Mouse (Mus musculus): ENCODE measurements at regions not wholly inside any gene's neighbourhood (a gene's known extent, or its start where the extent isn't known, plus 50 kb on each side); places are given as distances from the start of the nearest gene placed in this dataset.
A peak's percentile ranks its signal among the peaks of the same experiment; 100 is the strongest.

DNA sequence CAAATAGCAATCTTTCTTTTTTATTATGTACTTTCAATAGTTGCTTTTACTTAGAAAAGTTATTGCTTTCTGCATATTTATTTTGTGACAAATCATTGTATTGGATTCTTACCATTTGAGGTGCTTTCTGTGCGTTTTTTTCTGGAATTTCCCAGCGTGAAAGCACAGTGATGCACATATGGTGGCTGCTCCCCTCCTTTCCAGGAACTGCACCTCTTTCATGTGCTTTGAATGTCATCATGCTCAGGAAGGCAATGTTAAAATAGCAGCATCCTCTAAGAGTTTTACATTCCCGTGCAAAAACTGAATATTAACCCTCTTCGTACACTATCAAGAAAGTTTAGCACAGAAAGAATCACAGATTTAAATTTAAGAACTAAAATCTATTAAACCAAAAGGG lies 279.8 kb upstream of the Eif4g2 start:
- no peak for DNase-seq (ENCODE audit: low spot score)
- Histone ChIP-seq H3K4me3 (ENCODE audit: low read depth, low read length) (no peak overlapping the region), H3K9me3 (ENCODE audit: control insufficient read depth, low read length) (no peaks in the 10 kb centered on the region), H3K4me1 (ENCODE audit: control insufficient read depth, insufficient read depth, low read length) (no peaks in the 10 kb centered on the region), H3K4me2 (ENCODE audit: low read depth, low read length) (no peak overlapping the region), H3K27me3 (replicated peaks; ENCODE audit: control insufficient read depth, insufficient read depth, low read length) (no peaks in the 10 kb centered on the region), H3K9ac (ENCODE audit: low read depth, low read length) (no peak overlapping the region), H3K27ac (replicated peaks; ENCODE audit: low read depth, low read length) (no peak overlapping the region), H3K36me3 (ENCODE audit: control insufficient read depth, insufficient read depth, low read length) (no peaks in the 10 kb centered on the region)
- no peak for ATAC-seq (ENCODE audit: low read depth)
- 65% methylated on average over 4 of the region's 4 CpGs for WGBS

GRCm38 (mm10) chr7:111355088-111355656 lies 272.3 kb upstream of the Eif4g2 start:
- no peaks in the 10 kb centered on the region for H3K36me3 ChIP-seq (ENCODE audit: control insufficient read depth, insufficient read depth, low read length)
- no peak overlapping the region for H3K9ac ChIP-seq (ENCODE audit: low read depth, low read length)
- no peak overlapping the region for H3K4me3 ChIP-seq (ENCODE audit: low read depth, low read length)
- DNase-seq (ENCODE audit: low spot score) (no peak), ATAC-seq (ENCODE audit: low read depth) (no peak)
- H3K27ac ChIP-seq (replicated peaks; ENCODE audit: low read depth, low read length) = no peak overlapping the region
- H3K4me1 ChIP-seq (ENCODE audit: control insufficient read depth, insufficient read depth, low read length) = no peaks in the 10 kb centered on the region
- no peaks in the 10 kb centered on the region for H3K27me3 ChIP-seq (replicated peaks; ENCODE audit: control insufficient read depth, insufficient read depth, low read length)
- WGBS = 76% methylated on average over 2 of the region's 2 CpGs
- H3K9me3 ChIP-seq (ENCODE audit: control insufficient read depth, low read length) = no peaks in the 10 kb centered on the region
- no peak overlapping the region for H3K4me2 ChIP-seq (ENCODE audit: low read depth, low read length)

GRCm38 (mm10) chr7:111354066-111354465 lies 271.2 kb upstream of the Eif4g2 start:
- 64% methylated on average over 4 of the region's 4 CpGs for WGBS
- ATAC-seq (ENCODE audit: low read depth) (no peak), DNase-seq (ENCODE audit: low spot score) (peak; percentile 51)
- Histone ChIP-seq H3K9ac (ENCODE audit: low read depth, low read length) (no peak overlapping the region), H3K9me3 (ENCODE audit: control insufficient read depth, low read length) (no peaks in the 10 kb centered on the region), H3K27me3 (replicated peaks; ENCODE audit: control insufficient read depth, insufficient read depth, low read length) (no peaks in the 10 kb centered on the region), H3K4me2 (ENCODE audit: low read depth, low read length) (no peak overlapping the region), H3K4me1 (ENCODE audit: control insufficient read depth, insufficient read depth, low read length) (no peaks in the 10 kb centered on the region), H3K36me3 (ENCODE audit: control insufficient read depth, insufficient read depth, low read length) (no peaks in the 10 kb centered on the region), H3K4me3 (ENCODE audit: low read depth, low read length) (no peak overlapping the region), H3K27ac (replicated peaks; ENCODE audit: low read depth, low read length) (no peak overlapping the region)

- Histone ChIP-seq H3K27ac (replicated peaks; ENCODE audit: low read depth, low read length) (no peak overlapping the region), H3K36me3 (ENCODE audit: control insufficient read depth, insufficient read depth, low read length) (no peaks in the 10 kb centered on the region), H3K9me3 (ENCODE audit: control insufficient read depth, low read length) (no peaks in the 10 kb centered on the region), H3K4me3 (ENCODE audit: low read depth, low read length) (no peak overlapping the region), H3K9ac (ENCODE audit: low read depth, low read length) (no peak overlapping the region), H3K4me2 (ENCODE audit: low read depth, low read length) (no peak overlapping the region), H3K27me3 (replicated peaks; ENCODE audit: control insufficient read depth, insufficient read depth, low read length) (no peaks in the 10 kb centered on the region), H3K4me1 (ENCODE audit: control insufficient read depth, insufficient read depth, low read length) (no peaks in the 10 kb centered on the region)
- WGBS = 85% methylated on average over 2 of the region's 2 CpGs
- ATAC-seq (ENCODE audit: low read depth) (no peak), DNase-seq (ENCODE audit: low spot score) (no peak)
Measured at GRCm38 (mm10) chr7:111352176-111352575, 269.3 kb upstream of the Eif4g2 start.

GRCm38 (mm10) chr7:111345117-111345516 lies 262.3 kb upstream of the Eif4g2 start:
- H3K9me3 ChIP-seq (ENCODE audit: control insufficient read depth, low read length) = no peaks in the 10 kb centered on the region
- DNase-seq (ENCODE audit: low spot score) = no peak

DNA sequence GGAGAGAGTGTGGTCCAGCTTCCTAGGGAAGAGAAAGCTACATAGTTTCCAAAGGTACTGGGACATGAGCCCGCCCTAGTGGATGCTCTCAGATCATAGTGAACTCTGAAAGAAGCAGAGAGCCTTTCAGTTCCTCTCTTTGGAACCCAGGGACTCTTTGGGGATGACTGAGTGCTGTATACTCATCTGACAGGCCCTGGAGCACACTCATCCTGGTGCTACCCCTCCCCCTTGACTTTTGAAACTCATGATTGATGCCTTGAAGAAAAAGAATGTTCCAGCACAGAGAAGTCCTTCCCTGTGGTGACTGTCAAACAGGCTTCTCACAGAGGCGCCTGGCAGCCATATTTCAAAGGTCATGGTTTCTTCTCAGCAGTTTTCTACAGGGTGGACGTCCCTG lies 254.2 kb upstream of the Eif4g2 start:
- Histone ChIP-seq H3K9me3 (ENCODE audit: control insufficient read depth, low read length) (no peaks in the 10 kb centered on the region), H3K4me3 (ENCODE audit: low read depth, low read length) (no peak overlapping the region), H3K27me3 (replicated peaks; ENCODE audit: control insufficient read depth, insufficient read depth, low read length) (no peaks in the 10 kb centered on the region), H3K27ac (replicated peaks; ENCODE audit: low read depth, low read length) (no peak overlapping the region), H3K4me2 (ENCODE audit: low read depth, low read length) (no peak overlapping the region), H3K4me1 (ENCODE audit: control insufficient read depth, insufficient read depth, low read length) (no peaks in the 10 kb centered on the region), H3K9ac (ENCODE audit: low read depth, low read length) (no peak overlapping the region), H3K36me3 (ENCODE audit: control insufficient read depth, insufficient read depth, low read length) (no peaks in the 10 kb centered on the region)
- DNase-seq (ENCODE audit: low spot score) (no peak), ATAC-seq (ENCODE audit: low read depth) (no peak)
- 57% methylated on average over 3 of the region's 3 CpGs for WGBS

More at GRCm38 (mm10) chr7:111345117-111345516, 262.3 kb upstream of the Eif4g2 start:
- no peak overlapping the region for H3K9ac ChIP-seq (ENCODE audit: low read depth, low read length)
- no peak for ATAC-seq (ENCODE audit: low read depth)
- H3K4me2 ChIP-seq (ENCODE audit: low read depth, low read length) = no peak overlapping the region
- no peak overlapping the region for H3K4me3 ChIP-seq (ENCODE audit: low read depth, low read length)
- WGBS = 78% methylated on average over 1 of the region's 1 CpGs
- H3K27ac ChIP-seq (replicated peaks; ENCODE audit: low read depth, low read length) = no peak overlapping the region
- H3K36me3 ChIP-seq (ENCODE audit: control insufficient read depth, insufficient read depth, low read length) = no peaks in the 10 kb centered on the region
- H3K27me3 ChIP-seq (replicated peaks; ENCODE audit: control insufficient read depth, insufficient read depth, low read length) = no peaks in the 10 kb centered on the region
- no peaks in the 10 kb centered on the region for H3K4me1 ChIP-seq (ENCODE audit: control insufficient read depth, insufficient read depth, low read length)

- H3K4me2 ChIP-seq (ENCODE audit: low read depth, low read length) = no peak overlapping the region
- no peak overlapping the region for H3K4me3 ChIP-seq (ENCODE audit: low read depth, low read length)
- H3K27ac ChIP-seq (replicated peaks; ENCODE audit: low read depth, low read length) = no peak overlapping the region
Measured at GRCm38 (mm10) chr7:111322901-111323300, 240.1 kb upstream of the Eif4g2 start.

GRCm38 (mm10) chr7:111319917-111320316 lies 237.1 kb upstream of the Eif4g2 start:
- Histone ChIP-seq H3K9me3 (ENCODE audit: control insufficient read depth, low read length) (no peaks in the 10 kb centered on the region), H3K27ac (replicated peaks; ENCODE audit: low read depth, low read length) (no peak overlapping the region), H3K4me2 (ENCODE audit: low read depth, low read length) (no peak overlapping the region), H3K36me3 (ENCODE audit: control insufficient read depth, insufficient read depth, low read length) (no peaks in the 10 kb centered on the region), H3K27me3 (replicated peaks; ENCODE audit: control insufficient read depth, insufficient read depth, low read length) (no peaks in the 10 kb centered on the region), H3K9ac (ENCODE audit: low read depth, low read length) (no peak overlapping the region), H3K4me1 (ENCODE audit: control insufficient read depth, insufficient read depth, low read length) (no peaks in the 10 kb centered on the region), H3K4me3 (ENCODE audit: low read depth, low read length) (no peak overlapping the region)
- WGBS = 52% methylated on average over 1 of the region's 1 CpGs
- no peak for DNase-seq (ENCODE audit: low spot score)
- no peak for ATAC-seq (ENCODE audit: low read depth)

More at GRCm38 (mm10) chr7:111322901-111323300, 240.1 kb upstream of the Eif4g2 start:
- H3K4me1 ChIP-seq (ENCODE audit: control insufficient read depth, insufficient read depth, low read length) = no peaks in the 10 kb centered on the region
- DNase-seq (ENCODE audit: low spot score) = no peak
- peaks cover 8% of the 10 kb centered on the region; the same call in 1 of the 2 replicates for H3K9me3 ChIP-seq (ENCODE audit: control insufficient read depth, low read length)
- no peak for ATAC-seq (ENCODE audit: low read depth)
- H3K36me3 ChIP-seq (ENCODE audit: control insufficient read depth, insufficient read depth, low read length) = no peaks in the 10 kb centered on the region
- no peak overlapping the region for H3K9ac ChIP-seq (ENCODE audit: low read depth, low read length)
- no peaks in the 10 kb centered on the region for H3K27me3 ChIP-seq (replicated peaks; ENCODE audit: control insufficient read depth, insufficient read depth, low read length)
- WGBS = 77% methylated on average over 6 of the region's 6 CpGs

DNA sequence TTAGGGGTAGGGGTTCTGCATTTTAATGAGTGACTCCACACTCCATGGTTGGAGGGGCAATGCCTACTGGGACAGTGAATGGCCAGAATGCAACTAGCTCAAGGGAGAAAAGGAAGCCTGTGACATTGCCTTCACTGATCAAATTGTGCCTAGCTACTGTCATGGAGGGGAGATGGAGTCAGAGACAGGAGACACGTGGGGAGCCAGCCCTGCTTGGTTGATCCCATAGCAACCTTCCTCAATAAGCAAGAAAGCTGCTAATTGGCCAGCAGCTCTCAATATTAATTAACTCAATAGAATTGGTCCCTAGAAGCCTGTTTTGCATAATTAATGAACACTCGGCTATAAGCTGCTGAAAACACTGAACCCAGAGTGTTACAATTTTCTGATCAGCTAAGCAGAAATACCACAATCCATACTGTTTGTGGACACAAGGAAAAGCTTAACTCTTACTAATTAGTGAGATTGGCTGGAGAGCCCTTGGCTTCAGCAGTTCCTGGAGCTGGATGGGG lies 233.7 kb upstream of the Eif4g2 start:
- ATAC-seq (ENCODE audit: low read depth) (no peak), DNase-seq (ENCODE audit: low spot score) (no peak)
- no peaks in the 10 kb centered on the region for H3K36me3 ChIP-seq (ENCODE audit: control insufficient read depth, insufficient read depth, low read length)
- H3K4me2 ChIP-seq (ENCODE audit: low read depth, low read length) = no peak overlapping the region
- 0 out of 2 replicates have a peak, but pooled peaks cover 5% of the 10 kb centered on the region for H3K9me3 ChIP-seq (ENCODE audit: control insufficient read depth, low read length)
- H3K4me3 ChIP-seq (ENCODE audit: low read depth, low read length) = no peak overlapping the region
- no peaks in the 10 kb centered on the region for H3K27me3 ChIP-seq (replicated peaks; ENCODE audit: control insufficient read depth, insufficient read depth, low read length)
- H3K27ac ChIP-seq (replicated peaks; ENCODE audit: low read depth, low read length) = no peak overlapping the region
- no peaks in the 10 kb centered on the region for H3K4me1 ChIP-seq (ENCODE audit: control insufficient read depth, insufficient read depth, low read length)
- H3K9ac ChIP-seq (ENCODE audit: low read depth, low read length) = no peak overlapping the region
- 82% methylated on average over 2 of the region's 2 CpGs for WGBS

Data from embryonic facial prominence, embryonic 14.5 days (tissue).